Mouse (Mus musculus) brain, embryonic 14.5 days (tissue): ENCODE results near the gene B4galt3. TPM values are rescaled to one million over a fixed set of nuclear protein-coding genes. Genes with fewer than 3 reads are reported as not detected.
"Not testable (repeated sequence)": the region's sequence is repeated elsewhere in the genome, so short reads cannot be mapped to it uniquely, and the experiment has no call there.

Source experiments
- DNase-seq: peaks from one replicate; pipeline ENCODE4 v3.0.0-alpha.2; 2011; ENCODE audit warnings: low read depth
- CTCF ChIP-seq: fragments of 200-500 bp; IDR thresholded peaks from 2 replicates; pipeline ENCODE4 v1.5.1; 2012; ENCODE audit warnings: inconsistent platforms, mild to moderate bottlenecking, moderate library complexity, borderline replicate concordance; ENCODE audit not compliant: insufficient read depth, insufficient read length; ENCODE audit errors: extremely low read depth
- POLR2A ChIP-seq: fragments of 200-500 bp; IDR thresholded peaks from 2 replicates; pipeline ENCODE4 v1.6.1; 2012; ENCODE audit warnings: mild to moderate bottlenecking, inconsistent platforms, borderline replicate concordance; ENCODE audit not compliant: poor library complexity, insufficient read depth, insufficient read length, severe bottlenecking; ENCODE audit errors: extremely low read depth
- polyA plus RNA-seq: library from polyadenylated mRNA; depleted of rRNA; stranded (reverse); fragments of >200 nt; gene quantifications from 2 replicates; pipeline ENCODE4 v1.2.3, GENCODE M21; 2012; rRNA removed

B4galt3 gene
- polyA plus RNA-seq, 1 experiment: 101 TPM

DNA sequence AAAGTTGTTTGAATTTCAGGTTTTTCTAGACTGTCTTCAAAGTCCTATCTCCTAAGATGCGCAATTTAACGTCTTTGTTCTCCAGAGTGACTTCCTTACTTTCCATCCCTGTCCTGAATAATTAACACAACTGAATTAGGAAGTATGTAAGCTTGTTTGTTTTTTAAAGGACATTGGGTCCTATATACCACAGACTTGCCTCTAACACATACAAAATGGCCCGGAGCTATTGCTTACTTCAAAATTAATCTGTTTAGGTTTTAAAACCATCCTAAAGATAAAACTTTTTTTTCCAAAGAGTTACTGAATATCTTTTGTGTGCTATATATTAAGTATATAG lies 24.9 kb downstream of the B4galt3 start:
- no peak for DNase-seq
- no peak for TF ChIP-seq CTCF

DNA sequence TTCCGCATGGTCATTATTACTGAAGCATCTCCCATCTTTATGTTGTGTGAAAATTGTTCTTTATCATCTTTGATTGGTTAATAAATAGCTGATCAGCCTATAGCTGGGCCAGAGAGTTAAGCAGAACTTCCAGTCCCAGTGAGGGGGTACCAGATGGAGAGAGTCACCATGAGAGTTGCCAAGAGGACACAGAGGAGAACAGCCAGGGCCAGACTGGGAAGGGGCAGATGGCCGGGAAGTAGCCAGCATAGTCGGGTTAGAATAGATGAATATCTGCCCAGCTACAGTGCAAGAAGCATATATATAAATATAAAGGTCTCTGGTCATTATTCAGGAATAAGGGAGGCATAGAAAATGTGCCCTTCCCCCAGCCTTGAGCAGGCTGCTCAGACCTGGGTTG lies 28.1 kb downstream of the B4galt3 start:
- TF ChIP-seq POLR2A (no peak), CTCF (no peak)
- no peak for DNase-seq

DNA sequence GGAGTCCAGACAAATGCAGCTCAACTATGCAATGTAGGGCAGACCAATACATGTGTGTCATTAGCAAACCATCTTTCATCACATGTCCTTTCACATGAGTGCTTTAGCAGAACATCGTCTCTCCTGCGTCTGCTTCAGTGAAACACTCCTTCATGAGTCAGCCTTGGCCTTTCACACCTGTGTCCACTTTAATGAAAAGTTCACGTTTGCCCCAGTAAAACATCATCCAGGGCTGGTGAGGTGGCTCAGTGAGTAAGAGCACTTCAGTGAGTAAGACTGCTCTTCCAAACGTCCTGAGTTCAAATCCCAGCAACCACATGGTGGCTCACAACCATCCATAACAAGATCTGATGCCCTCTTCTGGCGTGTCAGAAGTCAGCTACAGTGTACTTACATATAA lies 36.0 kb downstream of the B4galt3 start:
- DNase-seq: not testable (repeated sequence)

DNA sequence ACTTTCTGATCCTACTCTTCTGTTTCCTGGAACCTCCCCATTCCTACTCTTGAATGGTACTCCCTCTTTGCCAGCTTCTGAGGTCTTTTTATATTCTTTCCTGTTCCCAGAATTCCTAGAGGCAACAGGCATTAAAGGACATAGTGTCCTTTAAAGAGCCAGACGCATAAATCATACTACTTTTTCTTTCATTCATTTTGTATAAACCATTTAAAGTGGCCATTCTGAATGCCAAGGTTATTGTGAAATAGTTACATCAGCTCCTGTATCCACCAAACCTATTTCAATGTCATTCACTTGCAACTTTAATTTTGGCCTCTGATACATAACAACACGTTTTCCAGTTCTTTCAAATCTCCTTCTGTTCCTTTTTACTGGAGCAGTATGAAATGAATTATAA lies 39.2 kb downstream of the B4galt3 start:
- no peak for DNase-seq
- TF ChIP-seq CTCF: no peak
- no peak for TF ChIP-seq POLR2A

DNA sequence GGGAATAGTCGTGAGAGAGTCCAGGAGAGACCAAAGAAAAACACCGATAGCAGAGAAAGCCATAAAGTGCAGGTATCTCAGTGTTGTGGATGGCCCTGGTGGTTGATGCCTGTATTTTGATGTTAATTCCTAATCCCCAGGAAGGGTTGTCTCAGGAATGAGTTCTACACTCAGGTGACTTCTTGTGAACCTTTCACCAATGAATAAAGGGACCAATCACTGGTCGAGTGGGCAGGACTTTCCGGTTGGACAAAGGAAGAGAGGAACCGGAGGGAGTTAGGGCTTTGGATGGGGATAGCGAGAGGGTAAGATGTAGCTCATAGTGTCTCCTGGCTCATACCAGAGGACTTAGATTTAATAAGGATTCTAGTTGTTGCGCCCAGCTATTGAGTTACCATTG lies 49.6 kb downstream of the B4galt3 start:
- DNase-seq: no peak
- no peak for TF ChIP-seq CTCF
- no peak for TF ChIP-seq POLR2A

DNA sequence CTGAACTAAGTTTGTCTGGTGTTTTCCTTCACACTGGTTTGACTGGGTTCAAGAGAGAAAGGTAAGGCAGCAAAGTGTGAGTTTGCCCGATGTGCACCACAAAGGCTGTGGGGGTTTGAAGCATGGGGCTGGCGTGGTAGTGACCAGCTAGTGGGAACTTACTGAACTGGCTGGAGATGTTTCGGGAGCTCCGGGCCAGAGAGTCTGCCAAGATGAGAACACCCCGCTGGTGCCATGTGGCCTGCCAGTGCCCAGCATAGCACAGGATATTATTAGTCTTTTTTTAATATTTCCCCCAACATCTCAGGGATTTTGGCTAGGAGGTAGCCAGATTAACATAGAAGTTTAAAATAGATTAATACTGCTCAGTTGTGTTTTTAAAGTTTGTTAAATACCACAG lies 50.0 kb downstream of the B4galt3 start:
- DNase-seq: no peak

DNA sequence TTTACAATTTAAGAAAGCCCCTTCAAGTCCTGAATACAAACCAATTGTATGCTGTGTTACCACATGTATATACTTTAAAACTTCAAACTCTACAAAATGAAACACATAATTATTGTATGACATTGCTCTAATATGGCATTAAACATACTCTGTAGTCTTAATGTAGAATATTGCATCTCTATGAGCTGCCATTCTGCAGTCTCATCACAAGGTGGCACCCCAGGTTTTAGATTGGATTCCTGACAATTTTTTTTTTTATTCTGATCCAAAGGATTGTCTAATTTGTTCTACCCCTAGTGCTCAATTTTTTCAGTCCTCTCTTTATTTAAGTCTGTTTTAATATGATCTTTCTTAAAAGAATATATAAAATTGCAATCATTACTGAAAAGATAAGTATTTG lies 51.3 kb downstream of the B4galt3 start:
- TF ChIP-seq POLR2A (no peak), CTCF (0 out of 2 replicates have a peak, but pooled peaks have one; percentile 1)
- peak; percentile 50 for DNase-seq

More for the DNA sequence above, 50.0 kb downstream of the B4galt3 start:
- no peak for TF ChIP-seq CTCF
- TF ChIP-seq POLR2A: no peak

DNA sequence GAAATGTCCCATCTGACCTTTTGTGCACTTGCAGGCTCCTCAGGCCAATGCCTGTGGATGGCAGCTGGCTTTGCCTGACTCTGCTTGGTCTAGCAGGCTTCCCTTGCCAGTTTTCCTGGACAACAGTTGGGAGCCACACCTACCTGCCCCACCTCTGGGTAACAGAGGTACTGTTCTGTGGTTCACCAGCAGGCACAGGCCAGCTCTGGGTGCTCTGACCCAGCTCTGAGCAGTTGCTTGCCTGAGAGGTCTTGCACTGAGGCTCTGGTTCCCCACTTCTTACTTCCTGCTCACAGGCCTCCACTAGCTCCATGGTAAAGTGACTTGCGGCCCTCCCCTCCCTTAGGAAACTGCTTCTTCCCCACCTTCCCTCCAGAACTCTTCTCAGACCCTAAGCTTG lies 51.9 kb downstream of the B4galt3 start:
- TF ChIP-seq CTCF (no peak), POLR2A (no peak)
- no peak for DNase-seq

DNA sequence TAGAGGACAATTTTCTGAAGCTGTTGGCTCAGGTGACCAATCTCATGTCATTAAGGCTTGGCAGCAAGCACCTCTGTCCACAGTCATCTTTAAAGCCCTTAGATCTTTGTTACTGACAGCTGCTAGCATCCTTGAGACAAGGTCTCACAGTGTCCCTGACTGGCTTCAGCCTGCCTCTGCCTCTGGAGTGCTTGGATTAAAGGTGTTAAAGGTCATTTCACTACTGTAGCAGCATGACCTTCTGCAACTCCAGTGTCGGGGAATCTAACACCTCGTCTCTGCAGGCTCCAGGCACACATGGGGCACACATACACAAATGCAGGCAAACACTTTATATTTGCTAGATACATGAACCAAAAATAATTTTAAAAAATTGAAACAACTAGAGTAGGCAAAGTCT lies 55.4 kb downstream of the B4galt3 start:
- no peak for TF ChIP-seq POLR2A
- TF ChIP-seq CTCF: no peak
- DNase-seq: no peak

Other genes starting within 250 kb of the B4galt3 start
- 4.9 and 7.4 TPM in 2 replicates for gene Fcgr3, start 205.4 kb upstream of the B4galt3 start, polyA plus RNA-seq
- 9.8 and 16.7 TPM in 2 replicates for gene Cfap126, start 156.4 kb upstream of the B4galt3 start, polyA plus RNA-seq
- 272 and 337 TPM in 2 replicates for gene Sdhc, start 119.7 kb upstream of the B4galt3 start, polyA plus RNA-seq
- gene Mpz, start 119.6 kb upstream of the B4galt3 start, polyA plus RNA-seq: 1.1 and 5.1 TPM in 2 replicates
- gene Pcp4l1, start 74.1 kb upstream of the B4galt3 start, polyA plus RNA-seq: 10.0 and 22.6 TPM in 2 replicates
- 0.03 and 0.09 TPM in 2 replicates for gene Nr1i3, start 56.4 kb upstream of the B4galt3 start, polyA plus RNA-seq
- gene Tomm40l, start 47.8 kb upstream of the B4galt3 start, polyA plus RNA-seq: 35.8 and 38.1 TPM in 2 replicates
- 2.7 and 3.7 TPM in 2 replicates for gene Apoa2, start 45.3 kb upstream of the B4galt3 start, polyA plus RNA-seq
- gene Fcer1g, start 36.0 kb upstream of the B4galt3 start, polyA plus RNA-seq: 16.5 and 18.2 TPM in 2 replicates
- gene Adamts4, start 19.9 kb upstream of the B4galt3 start, polyA plus RNA-seq: 4.1 and 4.6 TPM in 2 replicates
- gene Ndufs2, start 18.9 kb upstream of the B4galt3 start, polyA plus RNA-seq: 130 and 153 TPM in 2 replicates
- gene Ppox, start 10.9 kb downstream of the B4galt3 start, polyA plus RNA-seq: 70.7 and 111 TPM in 2 replicates
- gene Usp21, start 17.7 kb downstream of the B4galt3 start, polyA plus RNA-seq: 110 and 136 TPM in 2 replicates
- 52.7 and 63.1 TPM in 2 replicates for gene Ufc1, start 24.7 kb downstream of the B4galt3 start, polyA plus RNA-seq
- 62.1 and 63.5 TPM in 2 replicates for gene Dedd, start 58.8 kb downstream of the B4galt3 start, polyA plus RNA-seq
- 57.0 and 73.1 TPM in 2 replicates for gene Nit1, start 75.3 kb downstream of the B4galt3 start, polyA plus RNA-seq
- gene Pfdn2, start 75.3 kb downstream of the B4galt3 start, polyA plus RNA-seq: 45.5 and 90.3 TPM in 2 replicates
- 3.1 and 3.7 TPM in 2 replicates for gene Klhdc9, start 90.5 kb downstream of the B4galt3 start, polyA plus RNA-seq
- gene Nectin4, start 99.8 kb downstream of the B4galt3 start, polyA plus RNA-seq: 1.9 and 2.8 TPM in 2 replicates
- gene Arhgap30, start 118.6 kb downstream of the B4galt3 start, polyA plus RNA-seq: 0.47 and 0.52 TPM in 2 replicates
- 242 and 259 TPM in 2 replicates for gene Usf1, start 141.0 kb downstream of the B4galt3 start, polyA plus RNA-seq
- gene Tstd1, start 148.5 kb downstream of the B4galt3 start, polyA plus RNA-seq: 4.6 and 7.2 TPM in 2 replicates
- 3.9 and 7.3 TPM in 2 replicates for gene F11r, start 167.2 kb downstream of the B4galt3 start, polyA plus RNA-seq
- 15.8 and 17.8 TPM in 2 replicates for gene Alyref2, start 233.2 kb downstream of the B4galt3 start, polyA plus RNA-seq